Mouse (Mus musculus): ENCODE measurements around the gene Galntl6.

GRCm38 (mm10) chr8:58575346-58575745, 337.1 kb downstream of the Galntl6 start:
- no peak for TF ChIP-seq CHD2 (IDR thresholded peaks at IDR 0.05; ENCODE audit: low read depth, low read length)
- TF ChIP-seq ZC3H11A (IDR thresholded peaks at IDR 0.05; ENCODE audit: borderline replicate concordance, low read depth, low read length), result no peak
- no peak for TF ChIP-seq HCFC1 (IDR thresholded peaks at IDR 0.05; ENCODE audit: borderline replicate concordance, insufficient read depth, low read length)
- TF ChIP-seq MAFK (IDR thresholded peaks at IDR 0.05; ENCODE audit: insufficient read depth, low read depth, low read length), result no peak

Data from ES-E14 (cell line).